Mouse (Mus musculus) C2C12 (cell line): ENCODE data around the gene Tnfrsf17. TPM values are rescaled to one million over a fixed set of nuclear protein-coding genes. Genes with fewer than 3 reads are reported as not detected.

Experiments
- H3K27me3 ChIP-seq: one replicate; pipeline ENCODE4 v1.6.1; 2011; ENCODE audit not compliant: control insufficient read depth, insufficient read depth, insufficient read length
- H3K36me3 ChIP-seq: one replicate; pipeline ENCODE4 v1.6.1; 2011; ENCODE audit not compliant: control insufficient read depth, insufficient read depth
- H3K4me3 ChIP-seq: one replicate; pipeline ENCODE4 v1.5.1; 2011; ENCODE audit warnings: mild to moderate bottlenecking, control low read depth; ENCODE audit not compliant: poor library complexity, insufficient read depth, severe bottlenecking
- H3K79me2 ChIP-seq: one replicate; pipeline ENCODE4 v1.6.1; 2011; ENCODE audit not compliant: control insufficient read depth, insufficient read depth
- H3K79me3 ChIP-seq: one replicate; pipeline ENCODE4 v1.6.1; 2011; ENCODE audit warnings: low read depth, control low read depth
- H3ac ChIP-seq: one replicate; pipeline ENCODE3; 2011; ENCODE audit warnings: low read depth; ENCODE audit not compliant: control insufficient read depth, insufficient read length
- CTCF ChIP-seq: IDR thresholded peaks from one replicate; pipeline ENCODE4 v1.5.1; 2011; ENCODE audit not compliant: control insufficient read depth, insufficient read depth, insufficient read length
- FOSL1 ChIP-seq: IDR thresholded peaks from one replicate; pipeline ENCODE4 v1.8.0; 2011; ENCODE audit warnings: mild to moderate bottlenecking, low read length; ENCODE audit not compliant: poor library complexity, insufficient read depth, severe bottlenecking
- MYOD1 ChIP-seq: IDR thresholded peaks from one replicate; pipeline ENCODE4 v1.6.1; 2011; ENCODE audit warnings: low read depth; ENCODE audit not compliant: control insufficient read depth, insufficient read length
- MYOG ChIP-seq: IDR thresholded peaks from one replicate; pipeline ENCODE4 v1.6.1; 2011; ENCODE audit not compliant: control insufficient read depth, insufficient read length; ENCODE audit errors: extremely low read depth
- polyA plus RNA-seq: library from polyadenylated mRNA; unstranded; fragments of >200 nt; fragmentation: generic; extraction: Trizol; gene quantifications from one replicate; pipeline ENCODE4 v1.2.1, GENCODE M21; 2012; ENCODE audit warnings: missing spikeins

Gene Tnfrsf17
- polyA plus RNA-seq, 1 experiment, result not detected

DNA sequence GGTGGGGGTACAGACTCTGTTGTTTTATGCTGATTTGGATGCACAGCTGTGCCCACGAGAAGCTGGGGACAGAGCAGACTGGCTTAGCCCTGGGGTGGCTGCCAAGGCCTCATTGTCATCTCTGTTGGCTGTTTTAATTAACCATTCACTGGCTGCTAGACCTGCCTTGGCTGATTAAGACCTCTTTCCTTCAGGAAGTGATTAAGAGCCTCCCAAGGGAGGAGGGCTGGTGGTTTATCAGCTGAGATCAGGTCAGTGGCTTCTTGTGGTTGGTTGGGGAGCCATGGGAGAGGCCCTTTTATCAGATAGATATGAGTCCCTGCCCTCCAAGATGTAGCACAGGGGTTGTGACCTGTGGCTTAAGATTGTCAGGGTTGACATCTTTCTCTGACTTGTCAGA is 56.0 kb downstream of the Tnfrsf17 start:
- Histone ChIP-seq H3K79me2 (no peaks in the 10 kb centered on the region), H3K79me3 (no peaks in the 10 kb centered on the region), H3ac (no peak overlapping the region), H3K36me3 (no peaks in the 10 kb centered on the region), H3K27me3 (no peaks in the 10 kb centered on the region), H3K4me3 (no peak overlapping the region)
- TF ChIP-seq MYOG (no peak), MYOD1 (no peak), CTCF (no peak), FOSL1 (no peak)

Other genes with a start within 250 kb of the Tnfrsf17 start
- 116 TPM for gene Litaf, start 247.7 kb upstream of the Tnfrsf17 start, polyA plus RNA-seq
- gene Txndc11, start 179.2 kb upstream of the Tnfrsf17 start, polyA plus RNA-seq, result 13.8 TPM
- gene Zc3h7a, start 137.4 kb upstream of the Tnfrsf17 start, polyA plus RNA-seq, result 10.2 TPM
- 62.7 TPM for gene Rsl1d1, start 110.5 kb upstream of the Tnfrsf17 start, polyA plus RNA-seq
- gene Gspt1, start 59.5 kb upstream of the Tnfrsf17 start, polyA plus RNA-seq, result 79.7 TPM
- 0.62 TPM for gene Snx29, start 9.1 kb downstream of the Tnfrsf17 start, polyA plus RNA-seq